Mouse (Mus musculus): ENCODE measurements at regions not wholly inside any gene's neighbourhood (a gene's known extent, or its start where the extent isn't known, plus 50 kb on each side); places are given as distances from the start of the nearest gene placed in this dataset.

DNA sequence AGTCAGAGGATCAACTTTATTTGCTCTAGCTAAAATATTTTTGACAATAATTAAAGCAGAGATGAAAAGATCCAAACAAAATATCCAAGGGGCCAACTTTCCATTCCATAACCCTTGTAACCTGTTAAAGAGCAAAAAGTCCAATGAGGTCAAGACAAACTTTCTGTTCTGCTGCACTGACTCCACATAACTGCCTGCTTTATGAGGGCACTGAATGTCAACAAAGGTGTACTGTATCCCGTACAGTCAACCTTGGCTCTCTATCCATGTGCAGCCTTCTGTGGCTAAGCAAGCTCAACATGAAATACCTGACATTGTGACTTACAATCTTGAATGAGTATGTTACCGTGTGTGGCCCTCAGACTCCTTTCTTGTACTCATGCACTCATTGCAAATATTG is 166.3 kb downstream of the Pfkfb3 start:
- no peak for TF ChIP-seq CTCF (conservative IDR thresholded peaks at IDR 0.05 in 1 of 2, IDR thresholded peaks at IDR 0.05 in 1 of 2; ENCODE audit: low read depth in 2 of 2, low read length in 2 of 2)
- TF ChIP-seq CHD1 (IDR thresholded peaks at IDR 0.05; ENCODE audit: low read depth, low read length), result no peak
- no peak for TF ChIP-seq EP300 (IDR thresholded peaks at IDR 0.05; ENCODE audit: low read length)
- no peak for TF ChIP-seq POLR2A (IDR thresholded peaks at IDR 0.05; ENCODE audit: low read depth, low read length)

Data from CH12.LX (cell line).